Mouse (Mus musculus): ENCODE results near the gene Foxm1.

Gene Foxm1

GRCm38 (mm10) chr6:128425046-128425445, 62.3 kb downstream of the Foxm1 start:
- no peak for DNase-seq (ENCODE audit: low spot score in 2 of 2)
